Mouse (Mus musculus) bone marrow, adult 2 months (tissue): ENCODE data around the gene Mif4gd.

ENCODE experiments used
- CTCF ChIP-seq: fragments of 200-500 bp; IDR thresholded peaks from 2 replicates; pipeline ENCODE4 v1.5.1; 2011; ENCODE audit warnings: low read length, control low read depth; ENCODE audit not compliant: control insufficient read depth, insufficient read depth
- POLR2A ChIP-seq: fragments of 200-500 bp; IDR thresholded peaks from 2 replicates; pipeline ENCODE4 v1.6.1; 2011; ENCODE audit warnings: low read depth, mild to moderate bottlenecking, control low read depth, low read length, borderline replicate concordance; ENCODE audit not compliant: control insufficient read depth

GRCm38 (mm10) chr11:115612410-115613137 is at the start of gene Mif4gd:
- peak; percentile 37; the same call in 1 of the 2 replicates for TF ChIP-seq CTCF
- peak; percentile 69; the same call in 1 of the 2 replicates for TF ChIP-seq POLR2A
